Mouse (Mus musculus): ENCODE results near the gene Sult4a1. TPM values are rescaled to one million over a fixed set of nuclear protein-coding genes. Genes with fewer than 3 reads are reported as not detected.
"Not testable (repeated sequence)": the region's sequence is repeated elsewhere in the genome, so short reads cannot be mapped to it uniquely, and the experiment has no call there.

Gene Sult4a1
- total RNA-seq, 1 experiment from 2014 or later = 2.5 TPM

- no peak for ATAC-seq (replicated peaks; ENCODE audit: insufficient number of reproducible peaks, low FRiP score, low TSS enrichment, poor library complexity, severe bottlenecking)
These were observed 458 bp upstream of the Sult4a1 start for GRCm38 (mm10) chr15:84105924-84106500.

GRCm38 (mm10) chr15:84104626-84105025 is 928 bp downstream of the Sult4a1 start:
- ATAC-seq (replicated peaks; ENCODE audit: insufficient number of reproducible peaks, low FRiP score, low TSS enrichment, poor library complexity, severe bottlenecking) = no peak

- not testable (repeated sequence) for ATAC-seq (replicated peaks; ENCODE audit: insufficient number of reproducible peaks, low FRiP score, low TSS enrichment, poor library complexity, severe bottlenecking)
These were observed 8.0 kb downstream of the Sult4a1 start for GRCm38 (mm10) chr15:84097536-84097935.

- no peak for ATAC-seq (replicated peaks; ENCODE audit: insufficient number of reproducible peaks, low FRiP score, low TSS enrichment, poor library complexity, severe bottlenecking)
These were observed 9.5 kb downstream of the Sult4a1 start for GRCm38 (mm10) chr15:84096051-84096450.

- no peak for ATAC-seq (replicated peaks; ENCODE audit: insufficient number of reproducible peaks, low FRiP score, low TSS enrichment, poor library complexity, severe bottlenecking)
These were observed 10.6 kb downstream of the Sult4a1 start for GRCm38 (mm10) chr15:84094921-84095320.

- ATAC-seq (replicated peaks; ENCODE audit: insufficient number of reproducible peaks, low FRiP score, low TSS enrichment, poor library complexity, severe bottlenecking) = no peak
These were observed 18.8 kb downstream of the Sult4a1 start for GRCm38 (mm10) chr15:84086775-84087174.

- no peak for ATAC-seq (replicated peaks; ENCODE audit: insufficient number of reproducible peaks, low FRiP score, low TSS enrichment, poor library complexity, severe bottlenecking)
These were observed 19.2 kb downstream of the Sult4a1 start for GRCm38 (mm10) chr15:84086364-84086763.

GRCm38 (mm10) chr15:84080069-84080468 is 25.5 kb downstream of the Sult4a1 start:
- no peak for ATAC-seq (replicated peaks; ENCODE audit: insufficient number of reproducible peaks, low FRiP score, low TSS enrichment, poor library complexity, severe bottlenecking)

GRCm38 (mm10) chr15:84079519-84079918 is 26.0 kb downstream of the Sult4a1 start:
- no peak for ATAC-seq (replicated peaks; ENCODE audit: insufficient number of reproducible peaks, low FRiP score, low TSS enrichment, poor library complexity, severe bottlenecking)

- no peak for ATAC-seq (replicated peaks; ENCODE audit: insufficient number of reproducible peaks, low FRiP score, low TSS enrichment, poor library complexity, severe bottlenecking)
These were observed 26.9 kb downstream of the Sult4a1 start for GRCm38 (mm10) chr15:84078667-84079066.

GRCm38 (mm10) chr15:84077151-84077550 is 28.4 kb downstream of the Sult4a1 start:
- ATAC-seq (replicated peaks; ENCODE audit: insufficient number of reproducible peaks, low FRiP score, low TSS enrichment, poor library complexity, severe bottlenecking) = no peak

- no peak for ATAC-seq (replicated peaks; ENCODE audit: insufficient number of reproducible peaks, low FRiP score, low TSS enrichment, poor library complexity, severe bottlenecking)
These were observed 30.8 kb downstream of the Sult4a1 start for GRCm38 (mm10) chr15:84074705-84075185.

GRCm38 (mm10) chr15:84073911-84074704 is 31.4 kb downstream of the Sult4a1 start:
- no peak for ATAC-seq (replicated peaks; ENCODE audit: insufficient number of reproducible peaks, low FRiP score, low TSS enrichment, poor library complexity, severe bottlenecking)

- no peak for ATAC-seq (replicated peaks; ENCODE audit: insufficient number of reproducible peaks, low FRiP score, low TSS enrichment, poor library complexity, severe bottlenecking)
These were observed 32.5 kb downstream of the Sult4a1 start for GRCm38 (mm10) chr15:84073058-84073457.

GRCm38 (mm10) chr15:84072226-84072625 is 33.3 kb downstream of the Sult4a1 start:
- no peak for ATAC-seq (replicated peaks; ENCODE audit: insufficient number of reproducible peaks, low FRiP score, low TSS enrichment, poor library complexity, severe bottlenecking)

- ATAC-seq (replicated peaks; ENCODE audit: insufficient number of reproducible peaks, low FRiP score, low TSS enrichment, poor library complexity, severe bottlenecking) = no peak
These were observed 35.4 kb downstream of the Sult4a1 start for GRCm38 (mm10) chr15:84070116-84070676.

- no peak for ATAC-seq (replicated peaks; ENCODE audit: insufficient number of reproducible peaks, low FRiP score, low TSS enrichment, poor library complexity, severe bottlenecking)
These were observed 36.0 kb downstream of the Sult4a1 start for GRCm38 (mm10) chr15:84069455-84070050.

- no peak for ATAC-seq (replicated peaks; ENCODE audit: insufficient number of reproducible peaks, low FRiP score, low TSS enrichment, poor library complexity, severe bottlenecking)
These were observed 39.9 kb downstream of the Sult4a1 start for GRCm38 (mm10) chr15:84065701-84066100.

GRCm38 (mm10) chr15:84065140-84065539 is 40.4 kb downstream of the Sult4a1 start, which contains the start of gene Efcab6:
Gene Efcab6 (minus strand): TSS chr15:84065379.
- no peak for ATAC-seq (replicated peaks; ENCODE audit: insufficient number of reproducible peaks, low FRiP score, low TSS enrichment, poor library complexity, severe bottlenecking)
